In genomic region chrX:103694787-103695164, GRCm38 (mm10) we compare ENCODE assay signal across 8 mouse cellular contexts.
DNase-seq lines count a peak whose midpoint lies in the region; ATAC-seq and TF ChIP-seq lines count a peak whose summit lies in the region.

No protein-coding gene starts in this region.

- peak overlapping the region; percentile 78; the same call in 1 of the 2 replicates for H3K27ac ChIP-seq in left cerebral cortex, adult 2 months
- no peak overlapping the region for H3K27ac ChIP-seq in forebrain, embryonic 11.5 days (ENCODE audit: low read depth, low read length)
- 0 out of 2 replicates have a peak overlapping the region, but pooled peaks have one; percentile 8 for H3K27ac ChIP-seq in limb, embryonic 14.5 days (replicated peaks; ENCODE audit: low read depth, low read length)
- no peak overlapping the region for H3K27ac ChIP-seq in small intestine, adult 2 months (ENCODE audit: insufficient read depth, low read depth, low read length)

- TF ChIP-seq CTCF in left cerebral cortex, adult 2 months (IDR thresholded peaks at IDR 0.05): no peak
- no peak for TF ChIP-seq CTCF in small intestine, adult 2 months (IDR thresholded peaks at IDR 0.05; ENCODE audit: extremely low read depth, insufficient read length, insufficient replicate concordance, low read depth, low read length)

- H3K9me3 ChIP-seq in forebrain, embryonic 11.5 days (ENCODE audit: control insufficient read depth, low read length): no peaks in the 10 kb centered on the region
- no peaks in the 10 kb centered on the region; the same call in 1 of the 2 replicates for H3K9me3 ChIP-seq in limb, embryonic 14.5 days (ENCODE audit: control insufficient read depth, low read length)

- H3K4me3 ChIP-seq in left cerebral cortex, adult 2 months: peak overlapping the region; percentile 49
- H3K4me3 ChIP-seq in forebrain, embryonic 11.5 days (ENCODE audit: low read depth, low read length): peak overlapping the region; percentile 34
- peak overlapping the region; percentile 38 for H3K4me3 ChIP-seq in limb, embryonic 14.5 days (replicated peaks; ENCODE audit: low read length)
- H3K4me3 ChIP-seq in small intestine, adult 2 months (ENCODE audit: low read depth, low read length): peak overlapping the region; percentile 75

- WGBS in forebrain, embryonic 11.5 days: 5% methylated on average over 11 of the region's 17 CpGs
- 5% methylated on average over 14 of the region's 17 CpGs for WGBS in limb, embryonic 14.5 days
- WGBS in small intestine, adult 2 months: 19% methylated on average over 17 of the region's 17 CpGs

- peak; percentile 8 for DNase-seq in adrenal gland, postnatal 10 days
- DNase-seq in adrenal gland, postnatal 36 days: no peak
- DNase-seq in left cerebral cortex, adult 2 months (ENCODE audit: extremely low spot score in 1 of 2, low spot score in 2 of 2): peak in 1 of 2 experiments; percentile 17
- DNase-seq in left cerebral cortex, adult 11 months (ENCODE audit: low spot score): no peak
- DNase-seq in forebrain, embryonic 11.5 days (ENCODE audit: low spot score): no peak
- DNase-seq in limb, embryonic 14.5 days (ENCODE audit: low spot score): no peak

- no peak for TF ChIP-seq POLR2A in limb, embryonic 14.5 days (IDR thresholded peaks at IDR 0.05; ENCODE audit: borderline replicate concordance, extremely low read depth, insufficient read depth, insufficient read length)
- TF ChIP-seq POLR2A in small intestine, adult 2 months (IDR thresholded peaks at IDR 0.05; ENCODE audit: low read depth, low read length): no peak

- intact Hi-C loops in left cerebral cortex, adult 2 months (cut with DNase I): loop anchor here (2.0 to 5.0 kb wide), 3 partner anchors 126 to 223 kb away; partner anchors contain the start of gene Slc16a2

- H3K9ac ChIP-seq in forebrain, embryonic 11.5 days (ENCODE audit: low read length): peak overlapping the region; percentile 44
- H3K9ac ChIP-seq in limb, embryonic 14.5 days (ENCODE audit: low read depth, low read length, severe bottlenecking): peak overlapping the region; percentile 58

- peaks cover 67% of the 10 kb centered on the region for H3K27me3 ChIP-seq in forebrain, embryonic 11.5 days (ENCODE audit: control insufficient read depth, insufficient read depth, low read length)
- peaks cover 34% of the 10 kb centered on the region; the same call in 1 of the 2 replicates for H3K27me3 ChIP-seq in limb, embryonic 14.5 days (ENCODE audit: control insufficient read depth, insufficient read depth, low read length)
- H3K27me3 ChIP-seq in small intestine, adult 2 months (ENCODE audit: control insufficient read depth, insufficient read depth, low read length): no peaks in the 10 kb centered on the region

- peak; percentile 55 for ATAC-seq in forebrain, embryonic 11.5 days (replicated peaks; ENCODE audit: low FRiP score)
- ATAC-seq in limb, embryonic 14.5 days (ENCODE audit: low FRiP score, low read depth): no peak
- ATAC-seq in inflammation-experienced regulatory T-cells, adult 6 months: no peak

- H3K4me2 ChIP-seq in forebrain, embryonic 11.5 days (ENCODE audit: low read depth, low read length, severe bottlenecking): peak overlapping the region; percentile 67
- peak overlapping the region; percentile 86 for H3K4me2 ChIP-seq in limb, embryonic 14.5 days (replicated peaks; ENCODE audit: low read depth, low read length, severe bottlenecking)

- H3K4me1 ChIP-seq in forebrain, embryonic 11.5 days (replicated peaks; ENCODE audit: control insufficient read depth, insufficient read depth, low read length): no peaks in the 10 kb centered on the region; the same call in 1 of the 2 replicates
- H3K4me1 ChIP-seq in limb, embryonic 14.5 days (ENCODE audit: control insufficient read depth, insufficient read depth, low read length): 0 out of 2 replicates have a peak, but pooled peaks cover 2% of the 10 kb centered on the region
- H3K4me1 ChIP-seq in small intestine, adult 2 months (ENCODE audit: control insufficient read depth, insufficient read depth, insufficient read length, low read length): peaks cover 5% of the 10 kb centered on the region

- H3K36me3 ChIP-seq in forebrain, embryonic 11.5 days (ENCODE audit: control insufficient read depth, insufficient read depth, low read length): no peaks in the 10 kb centered on the region
- H3K36me3 ChIP-seq in limb, embryonic 14.5 days (ENCODE audit: control insufficient read depth, insufficient read depth, low read length): no peaks in the 10 kb centered on the region; the same call in 1 of the 2 replicates
- H3K36me3 ChIP-seq in small intestine, adult 2 months (ENCODE audit: control insufficient read depth, insufficient read depth, low read length): no peaks in the 10 kb centered on the region

Comparison
In these comparisons a context has a peak if more than half of its experiments do, and no peak if none do; other contexts are left out.
1. H3K27ac ChIP-seq: peak in left cerebral cortex, adult 2 months (single experiment) and limb, embryonic 14.5 days (single experiment); none in forebrain, embryonic 11.5 days (single experiment) and small intestine, adult 2 months (single experiment).
2. Peak in every context shown above with its lines, with median percentiles within 50 percentile points of each other: H3K4me3 ChIP-seq.